Mouse (Mus musculus) heart, embryonic 14.5 days (tissue): Measurements from ENCODE around the gene Arhgap42. TPM values are rescaled to one million over a fixed set of nuclear protein-coding genes. Genes with fewer than 3 reads are reported as not detected.

ENCODE experiments used
- ATAC-seq: fragments of 200-750 bp; cut with Nextera tagmentation; 2 replicates; pipeline ENCODE4 v1.8.0; 2017; ENCODE audit warnings: low read depth, moderate TSS enrichment; ENCODE audit not compliant: insufficient number of reproducible peaks, insufficient read depth, low FRiP score
- H3K27ac ChIP-seq, 2 experiments: fragments of 200-500 bp in 1 of 2; fragments of 300-500 bp in 1 of 2; sonication (generic) in 1 of 2; replicated peaks in 1 of 2; 2 replicates each; pipeline ENCODE4 v1.5.1; 2012 to 2014; ENCODE audit warnings: low read depth in 2 of 2, low read length in 2 of 2, control low read depth in 1 of 2, mild to moderate bottlenecking in 1 of 2, mixed read lengths in 1 of 2; ENCODE audit not compliant: control insufficient read depth in 1 of 2, insufficient read depth in 1 of 2
- H3K27me3 ChIP-seq: fragments of 300-500 bp; sonication (generic); 2 replicates; pipeline ENCODE4 v1.6.1; 2014; ENCODE audit warnings: mild to moderate bottlenecking, low read length, control low read depth; ENCODE audit not compliant: control insufficient read depth, insufficient read depth
- H3K36me3 ChIP-seq: fragments of 300-500 bp; sonication (generic); 2 replicates; pipeline ENCODE4 v1.6.1; 2014; ENCODE audit warnings: mild to moderate bottlenecking, control low read depth, low read length, mixed read lengths; ENCODE audit not compliant: control insufficient read depth, insufficient read depth
- H3K4me1 ChIP-seq, 2 experiments: fragments of 200-500 bp in 1 of 2; fragments of 300-500 bp in 1 of 2; sonication (generic) in 1 of 2; 2 replicates each; pipeline ENCODE4 v1.6.1; 2012 to 2014; ENCODE audit warnings: low read length in 2 of 2, control low read depth in 1 of 2, mixed read lengths in 1 of 2; ENCODE audit not compliant: control insufficient read depth in 2 of 2, insufficient read depth in 2 of 2
- H3K4me2 ChIP-seq: fragments of 300-500 bp; sonication (generic); 2 replicates; pipeline ENCODE4 v1.6.1; 2014; ENCODE audit warnings: mild to moderate bottlenecking, low read length
- H3K4me3 ChIP-seq, 2 experiments: fragments of 200-500 bp in 1 of 2; fragments of 300-500 bp in 1 of 2; sonication (generic) in 1 of 2; 2 replicates each; pipeline ENCODE4 v1.5.1; 2012 to 2014; ENCODE audit warnings: low read length in 2 of 2, mild to moderate bottlenecking in 2 of 2, control low read depth in 1 of 2, low read depth in 1 of 2, moderate library complexity in 1 of 2; ENCODE audit not compliant: control insufficient read depth in 1 of 2, insufficient read depth in 1 of 2
- H3K9ac ChIP-seq: fragments of 300-500 bp; sonication (generic); 2 replicates; pipeline ENCODE4 v1.6.1; 2014; ENCODE audit warnings: mild to moderate bottlenecking, low read length
- H3K9me3 ChIP-seq: fragments of 300-500 bp; sonication (generic); 2 replicates; pipeline ENCODE4 v1.6.1; 2016; ENCODE audit warnings: low read length, control low read depth; ENCODE audit not compliant: control insufficient read depth
- WGBS: fragments of 180-500 bp; shearing (Covaris S2); extraction: QIAGEN DNeasy Blood & Tissue Kit; methylation state at CpG from one replicate; pipeline ENCODE4 v1.1.7; 2014; 5-methylcytosine and 5-hydroxymethylcytosine counted together
- polyA plus RNA-seq: library from polyadenylated mRNA; unstranded; fragments of >200 nt; fragmentation: Nextera tagmentation; extraction: Ambion mirVana; gene quantifications from 2 replicates; pipeline ENCODE4 v1.2.1, GENCODE M21; 2014

Arhgap42 gene
- polyA plus RNA-seq, 1 experiment from 2014 or later = 14.8 TPM

GRCm38 (mm10) chr9:9208205-9208604 is 30.7 kb downstream of the Arhgap42 start:
- no peak overlapping the region for H3K27ac ChIP-seq
- no peaks in the 10 kb centered on the region for H3K9me3 ChIP-seq
- no peak overlapping the region for H3K4me2 ChIP-seq
- ATAC-seq = no peak
- peaks cover 5% of the 10 kb centered on the region; the same call in 1 of the 2 replicates for H3K27me3 ChIP-seq
- H3K4me1 ChIP-seq = no peaks in the 10 kb centered on the region
- H3K36me3 ChIP-seq = no peaks in the 10 kb centered on the region
- no peak overlapping the region for H3K4me3 ChIP-seq
- H3K9ac ChIP-seq = no peak overlapping the region

GRCm38 (mm10) chr9:9207251-9207650 is 31.6 kb downstream of the Arhgap42 start:
- Histone ChIP-seq H3K9ac (no peak overlapping the region), H3K27ac (no peak overlapping the region), H3K36me3 (no peaks in the 10 kb centered on the region), H3K4me3 (no peak overlapping the region), H3K4me2 (no peak overlapping the region), H3K27me3 (no peaks in the 10 kb centered on the region), H3K9me3 (no peaks in the 10 kb centered on the region), H3K4me1 (no peaks in the 10 kb centered on the region)
- 75% methylated on average over 4 of the region's 4 CpGs for WGBS
- no peak for ATAC-seq

DNA sequence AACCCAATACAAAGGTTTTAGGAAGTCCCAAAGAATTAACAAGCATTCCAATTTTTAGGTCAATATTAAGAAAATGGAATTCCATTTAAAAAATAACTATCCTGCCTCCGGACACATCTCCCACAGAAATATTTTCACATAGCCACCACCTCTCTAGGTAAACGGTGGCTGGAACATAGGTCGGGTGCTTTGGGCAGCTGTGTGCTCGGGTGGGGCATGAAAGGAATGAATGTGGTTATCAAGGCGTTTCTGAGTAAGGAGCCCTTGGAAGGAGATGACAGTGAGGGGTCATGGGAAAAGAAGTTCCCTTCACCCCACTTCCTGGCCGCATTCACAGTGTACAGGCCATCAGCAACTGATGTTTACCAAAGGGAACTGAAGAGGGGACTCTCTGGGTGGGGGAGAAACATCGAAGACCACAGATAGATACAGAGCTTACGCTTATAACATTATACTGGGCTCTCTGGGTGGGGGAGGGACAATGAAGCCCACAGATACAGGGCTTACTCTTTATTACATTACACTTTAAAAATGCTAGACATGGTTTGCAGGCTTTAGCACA is 38.0 kb downstream of the Arhgap42 start:
- Histone ChIP-seq H3K9me3 (no peaks in the 10 kb centered on the region), H3K4me3 (no peak overlapping the region), H3K4me2 (no peak overlapping the region), H3K27ac (no peak overlapping the region), H3K4me1 (peaks cover 0 to 5% of the 10 kb centered on the region in 2 experiments; a peak in 2 of 4 replicates), H3K27me3 (no peaks in the 10 kb centered on the region), H3K9ac (no peak overlapping the region), H3K36me3 (no peaks in the 10 kb centered on the region)
- WGBS = 50% methylated on average over 8 of the region's 8 CpGs
- ATAC-seq = no peak

GRCm38 (mm10) chr9:9199170-9199841 is 39.6 kb downstream of the Arhgap42 start:
- H3K27me3 ChIP-seq = no peaks in the 10 kb centered on the region
- peaks cover 0 to 5% of the 10 kb centered on the region in 2 experiments; a peak in 2 of 4 replicates for H3K4me1 ChIP-seq
- no peaks in the 10 kb centered on the region for H3K9me3 ChIP-seq
- 57% methylated on average over 8 of the region's 8 CpGs for WGBS
- no peak overlapping the region for H3K4me2 ChIP-seq
- no peak overlapping the region for H3K27ac ChIP-seq
- H3K9ac ChIP-seq = no peak overlapping the region
- H3K36me3 ChIP-seq = no peaks in the 10 kb centered on the region
- no peak for ATAC-seq
- no peak overlapping the region for H3K4me3 ChIP-seq

- H3K27ac ChIP-seq = no peak overlapping the region
- peaks cover 0 to 5% of the 10 kb centered on the region in 2 experiments; a peak in 2 of 4 replicates for H3K4me1 ChIP-seq
- no peaks in the 10 kb centered on the region for H3K36me3 ChIP-seq
- H3K9ac ChIP-seq = no peak overlapping the region
- no peaks in the 10 kb centered on the region for H3K9me3 ChIP-seq
- WGBS = 44% methylated on average over 3 of the region's 3 CpGs
- H3K4me3 ChIP-seq = no peak overlapping the region
- no peak overlapping the region for H3K4me2 ChIP-seq
- ATAC-seq = no peak
- no peaks in the 10 kb centered on the region for H3K27me3 ChIP-seq
These were observed 40.3 kb downstream of the Arhgap42 start for GRCm38 (mm10) chr9:9198645-9199044.

- peaks cover 0 to 5% of the 10 kb centered on the region in 2 experiments; a peak in 2 of 4 replicates for H3K4me1 ChIP-seq
- no peak overlapping the region for H3K27ac ChIP-seq
- no peak overlapping the region for H3K4me2 ChIP-seq
- no peak overlapping the region for H3K9ac ChIP-seq
- no peaks in the 10 kb centered on the region for H3K36me3 ChIP-seq
- no peaks in the 10 kb centered on the region for H3K9me3 ChIP-seq
- H3K27me3 ChIP-seq = no peaks in the 10 kb centered on the region
- ATAC-seq = no peak
- H3K4me3 ChIP-seq = no peak overlapping the region
These were observed 42.9 kb downstream of the Arhgap42 start for GRCm38 (mm10) chr9:9196046-9196445.

DNA sequence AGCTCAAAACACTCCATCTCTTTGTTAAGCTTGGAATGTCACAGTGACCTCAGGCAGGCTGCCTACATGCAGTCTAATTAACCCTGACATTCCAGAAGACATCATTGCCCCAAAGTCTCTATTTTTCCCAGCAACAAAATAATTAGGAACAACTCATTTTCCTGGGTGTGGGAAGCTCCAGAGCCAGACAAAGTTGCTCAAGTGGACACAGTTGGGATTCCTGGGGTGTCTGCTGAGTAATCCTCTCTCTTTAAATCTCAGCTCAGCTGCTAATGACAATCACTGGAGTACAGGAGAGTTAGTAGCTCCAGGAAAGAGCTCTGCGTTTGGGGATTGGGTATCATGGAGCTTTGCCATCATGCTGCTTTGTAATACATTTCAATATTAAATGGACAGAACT is 44.4 kb downstream of the Arhgap42 start:
- peaks cover 0 to 2% of the 10 kb centered on the region in 2 experiments; a peak in 2 of 4 replicates for H3K4me1 ChIP-seq
- no peak overlapping the region for H3K4me2 ChIP-seq
- no peak overlapping the region for H3K27ac ChIP-seq
- no peaks in the 10 kb centered on the region for H3K27me3 ChIP-seq
- no peak overlapping the region for H3K9ac ChIP-seq
- no peak for ATAC-seq
- 59% methylated on average over 1 of the region's 1 CpGs for WGBS
- no peaks in the 10 kb centered on the region for H3K36me3 ChIP-seq
- H3K9me3 ChIP-seq = no peaks in the 10 kb centered on the region
- no peak overlapping the region for H3K4me3 ChIP-seq

- Histone ChIP-seq H3K36me3 (no peaks in the 10 kb centered on the region), H3K4me3 (no peak overlapping the region), H3K4me1 (no peaks in the 10 kb centered on the region; a peak in 1 of 4 replicates), H3K9me3 (no peaks in the 10 kb centered on the region), H3K27ac (no peak overlapping the region), H3K27me3 (no peaks in the 10 kb centered on the region), H3K4me2 (no peak overlapping the region), H3K9ac (no peak overlapping the region)
- 68% methylated on average over 4 of the region's 4 CpGs for WGBS
- ATAC-seq = no peak
These were observed 46.2 kb downstream of the Arhgap42 start for GRCm38 (mm10) chr9:9192716-9193115.
